Mouse (Mus musculus) adrenal gland, postnatal 10 days (tissue): ENCODE results near the gene Tekt3. TPM values are rescaled to one million over a fixed set of nuclear protein-coding genes. Genes with fewer than 3 reads are reported as not detected.

Experiments
- DNase-seq: peaks from one replicate; pipeline ENCODE4 v3.0.0; 2021; ENCODE audit warnings: mixed read lengths
- long read RNA-seq, 2 experiments: library from polyadenylated mRNA; stranded (forward); transcript quantifications; one replicate each; pipeline ENCODE4 v2.0.0; 2021
- total RNA-seq, 2 experiments: library from RNA; stranded (reverse); gene quantifications; 2 replicates each; pipeline ENCODE4 v1.2.3; 2021

The Tekt3 gene
- not detected for total RNA-seq
- long read RNA-seq, experiment 1: 0 reads
- long read RNA-seq, experiment 2: 0 reads

- peak; percentile 23 for DNase-seq
Measured at GRCm38 (mm10) chr11:63061446-63061845, at the start of gene Tekt3. Gene Tekt3, plus strand, starts transcription at chr11:63061654.

GRCm38 (mm10) chr11:63017327-63018082 lies 43.9 kb upstream of the Tekt3 start:
- no peak for DNase-seq

GRCm38 (mm10) chr11:63018083-63018622 lies 43.3 kb upstream of the Tekt3 start:
- DNase-seq: no peak

GRCm38 (mm10) chr11:63020633-63021032 lies 40.8 kb upstream of the Tekt3 start:
- no peak for DNase-seq

GRCm38 (mm10) chr11:63021141-63021806 lies 40.2 kb upstream of the Tekt3 start:
- DNase-seq: no peak

- DNase-seq: peak; percentile 23
Measured at GRCm38 (mm10) chr11:63023461-63023860, 38.0 kb upstream of the Tekt3 start.

- DNase-seq: no peak
Measured at GRCm38 (mm10) chr11:63024136-63024535, 37.3 kb upstream of the Tekt3 start.

- no peak for DNase-seq
Measured at GRCm38 (mm10) chr11:63025476-63025875, 36.0 kb upstream of the Tekt3 start.

GRCm38 (mm10) chr11:63026651-63027141 lies 34.8 kb upstream of the Tekt3 start:
- DNase-seq: peak; percentile 76

GRCm38 (mm10) chr11:63028131-63028530 lies 33.3 kb upstream of the Tekt3 start:
- no peak for DNase-seq

- DNase-seq: no peak
Measured at GRCm38 (mm10) chr11:63029148-63029714, 32.2 kb upstream of the Tekt3 start.

GRCm38 (mm10) chr11:63029721-63030120 lies 31.7 kb upstream of the Tekt3 start:
- no peak for DNase-seq

- no peak for DNase-seq
Measured at GRCm38 (mm10) chr11:63035420-63036211, 25.8 kb upstream of the Tekt3 start.

GRCm38 (mm10) chr11:63040002-63040661 lies 21.3 kb upstream of the Tekt3 start:
- no peak for DNase-seq

- DNase-seq: no peak
Measured at GRCm38 (mm10) chr11:63045771-63046170, 15.7 kb upstream of the Tekt3 start.

- DNase-seq: no peak
Measured at GRCm38 (mm10) chr11:63046380-63046779, 15.1 kb upstream of the Tekt3 start.

- DNase-seq: no peak
Measured at GRCm38 (mm10) chr11:63050362-63050932, 11.0 kb upstream of the Tekt3 start.

GRCm38 (mm10) chr11:63051041-63051440 lies 10.4 kb upstream of the Tekt3 start:
- DNase-seq: no peak

- no peak for DNase-seq
Measured at GRCm38 (mm10) chr11:63051996-63052395, 9.5 kb upstream of the Tekt3 start.

GRCm38 (mm10) chr11:63055596-63055995 lies 5.9 kb upstream of the Tekt3 start:
- DNase-seq: no peak

- DNase-seq: no peak
Measured at GRCm38 (mm10) chr11:63058375-63058952, 3.0 kb upstream of the Tekt3 start.
